Mouse (Mus musculus): Measurements from ENCODE around the gene Gm10283. TPM values are rescaled to one million over a fixed set of nuclear protein-coding genes. Genes with fewer than 3 reads are reported as not detected.
A peak's percentile ranks its signal among the peaks of the same experiment; 100 is the strongest.
"Not testable (repeated sequence)": the region's sequence is repeated elsewhere in the genome, so short reads cannot be mapped to it uniquely, and the experiment has no call there.

The Gm10283 gene
- polyA plus RNA-seq (2012; rRNA removed) = not detected in 2 replicates

- Histone ChIP-seq H3K27ac (ENCODE audit: insufficient read depth, low read length) (no peak within 1 kb of the TSS), H3K4me1 (ENCODE audit: control insufficient read depth, insufficient read depth, low read length) (no peaks in the 10 kb centered on the region), H3K4me3 (ENCODE audit: insufficient read depth, low read length) (no peak within 1 kb of the TSS)
- TF ChIP-seq POLR2A (IDR thresholded peaks at IDR 0.05; ENCODE audit: extremely low read depth, insufficient read depth, low read length) (no peak), CTCF (IDR thresholded peaks at IDR 0.05; ENCODE audit: extremely low read depth, insufficient read depth, low read length) (no peak)
Observed at GRCm38 (mm10) chr8:60503098-60503497, at the start of gene Gm10283. Gene Gm10283 (minus strand): TSS chr8:60503198.

GRCm38 (mm10) chr8:60534945-60535344, 31.9 kb upstream of the Gm10283 start:
- TF ChIP-seq CTCF (IDR thresholded peaks at IDR 0.05; ENCODE audit: extremely low read depth, insufficient read depth, low read length) (no peak), POLR2A (IDR thresholded peaks at IDR 0.05; ENCODE audit: extremely low read depth, insufficient read depth, low read length) (no peak)
- Histone ChIP-seq H3K4me3 (ENCODE audit: insufficient read depth, low read length) (no peak overlapping the region), H3K27ac (ENCODE audit: insufficient read depth, low read length) (no peak overlapping the region), H3K4me1 (ENCODE audit: control insufficient read depth, insufficient read depth, low read length) (no peaks in the 10 kb centered on the region)

- no peak overlapping the region for H3K4me3 ChIP-seq (ENCODE audit: insufficient read depth, low read length)
- H3K27ac ChIP-seq (ENCODE audit: insufficient read depth, low read length) = no peak overlapping the region
- H3K4me1 ChIP-seq (ENCODE audit: control insufficient read depth, insufficient read depth, low read length) = no peaks in the 10 kb centered on the region
- TF ChIP-seq CTCF (IDR thresholded peaks at IDR 0.05; ENCODE audit: extremely low read depth, insufficient read depth, low read length) (no peak), POLR2A (IDR thresholded peaks at IDR 0.05; ENCODE audit: extremely low read depth, insufficient read depth, low read length) (no peak)
Observed at GRCm38 (mm10) chr8:60518286-60518685, 15.3 kb upstream of the Gm10283 start.

- Histone ChIP-seq H3K27ac (ENCODE audit: insufficient read depth, low read length) (no peak within 1 kb of the TSS), H3K4me3 (ENCODE audit: insufficient read depth, low read length) (peak within 1 kb of the TSS; percentile 72), H3K4me1 (ENCODE audit: control insufficient read depth, insufficient read depth, low read length) (no peaks in the 10 kb centered on the region)
- TF ChIP-seq CTCF (IDR thresholded peaks at IDR 0.05; ENCODE audit: extremely low read depth, insufficient read depth, low read length) (peak; percentile 74), POLR2A (IDR thresholded peaks at IDR 0.05; ENCODE audit: extremely low read depth, insufficient read depth, low read length) (no peak)
Observed at GRCm38 (mm10) chr8:60505653-60506521, 2.9 kb upstream of the Gm10283 start, which contains the start of gene Aadat. Gene Aadat (plus strand): TSS chr8:60505932.

- not testable (repeated sequence) for H3K4me3 ChIP-seq (ENCODE audit: insufficient read depth, low read length); H3K27ac ChIP-seq (ENCODE audit: insufficient read depth, low read length); H3K4me1 ChIP-seq (ENCODE audit: control insufficient read depth, insufficient read depth, low read length)
Observed at GRCm38 (mm10) chr8:60495046-60495445, 8.0 kb downstream of the Gm10283 start.

GRCm38 (mm10) chr8:60494606-60495005, 8.4 kb downstream of the Gm10283 start:
- TF ChIP-seq POLR2A (IDR thresholded peaks at IDR 0.05; ENCODE audit: extremely low read depth, insufficient read depth, low read length) (no peak), CTCF (IDR thresholded peaks at IDR 0.05; ENCODE audit: extremely low read depth, insufficient read depth, low read length) (no peak)
- H3K27ac ChIP-seq (ENCODE audit: insufficient read depth, low read length) = no peak overlapping the region
- H3K4me1 ChIP-seq (ENCODE audit: control insufficient read depth, insufficient read depth, low read length) = no peaks in the 10 kb centered on the region
- H3K4me3 ChIP-seq (ENCODE audit: insufficient read depth, low read length) = no peak overlapping the region

GRCm38 (mm10) chr8:60492471-60492870, 10.5 kb downstream of the Gm10283 start:
- no peak overlapping the region for H3K4me3 ChIP-seq (ENCODE audit: insufficient read depth, low read length)
- no peaks in the 10 kb centered on the region for H3K4me1 ChIP-seq (ENCODE audit: control insufficient read depth, insufficient read depth, low read length)
- TF ChIP-seq CTCF (IDR thresholded peaks at IDR 0.05; ENCODE audit: extremely low read depth, insufficient read depth, low read length) (no peak), POLR2A (IDR thresholded peaks at IDR 0.05; ENCODE audit: extremely low read depth, insufficient read depth, low read length) (no peak)
- no peak overlapping the region for H3K27ac ChIP-seq (ENCODE audit: insufficient read depth, low read length)

GRCm38 (mm10) chr8:60491871-60492270, 11.1 kb downstream of the Gm10283 start:
- no peak overlapping the region for H3K4me3 ChIP-seq (ENCODE audit: insufficient read depth, low read length)
- H3K27ac ChIP-seq (ENCODE audit: insufficient read depth, low read length) = no peak overlapping the region
- no peaks in the 10 kb centered on the region for H3K4me1 ChIP-seq (ENCODE audit: control insufficient read depth, insufficient read depth, low read length)
- TF ChIP-seq POLR2A (IDR thresholded peaks at IDR 0.05; ENCODE audit: extremely low read depth, insufficient read depth, low read length) (no peak), CTCF (IDR thresholded peaks at IDR 0.05; ENCODE audit: extremely low read depth, insufficient read depth, low read length) (no peak)

GRCm38 (mm10) chr8:60490147-60490546, 12.9 kb downstream of the Gm10283 start:
- Histone ChIP-seq H3K4me3 (ENCODE audit: insufficient read depth, low read length) (no peak overlapping the region), H3K27ac (ENCODE audit: insufficient read depth, low read length) (no peak overlapping the region), H3K4me1 (ENCODE audit: control insufficient read depth, insufficient read depth, low read length) (no peaks in the 10 kb centered on the region)
- no peak for TF ChIP-seq POLR2A (IDR thresholded peaks at IDR 0.05; ENCODE audit: extremely low read depth, insufficient read depth, low read length)
- TF ChIP-seq CTCF (IDR thresholded peaks at IDR 0.05; ENCODE audit: extremely low read depth, insufficient read depth, low read length) = no peak

- Histone ChIP-seq H3K27ac (ENCODE audit: insufficient read depth, low read length) (no peak overlapping the region), H3K4me1 (ENCODE audit: control insufficient read depth, insufficient read depth, low read length) (no peaks in the 10 kb centered on the region), H3K4me3 (ENCODE audit: insufficient read depth, low read length) (no peak overlapping the region; the same call in 1 of the 2 replicates)
- TF ChIP-seq CTCF (IDR thresholded peaks at IDR 0.05; ENCODE audit: extremely low read depth, insufficient read depth, low read length) (peak; percentile 78), POLR2A (IDR thresholded peaks at IDR 0.05; ENCODE audit: extremely low read depth, insufficient read depth, low read length) (no peak)
Observed at GRCm38 (mm10) chr8:60466686-60467335, 36.2 kb downstream of the Gm10283 start.

Measured in cortical plate, adult 2 months (tissue).